Mouse (Mus musculus) olfactory bulb, adult 2 months (tissue): ENCODE results near the gene Tbcel.

Experiments used
- CTCF ChIP-seq: fragments of 200-500 bp; IDR thresholded peaks from 2 replicates; pipeline ENCODE4 v1.5.1; 2012; ENCODE audit warnings: low read depth, mild to moderate bottlenecking, low read length, moderate library complexity; ENCODE audit not compliant: insufficient read depth
- POLR2A ChIP-seq: fragments of 200-500 bp; IDR thresholded peaks from 2 replicates; pipeline ENCODE4 v1.6.1; 2012; ENCODE audit warnings: mild to moderate bottlenecking, low read depth, low read length, moderate library complexity; ENCODE audit not compliant: insufficient read depth

DNA sequence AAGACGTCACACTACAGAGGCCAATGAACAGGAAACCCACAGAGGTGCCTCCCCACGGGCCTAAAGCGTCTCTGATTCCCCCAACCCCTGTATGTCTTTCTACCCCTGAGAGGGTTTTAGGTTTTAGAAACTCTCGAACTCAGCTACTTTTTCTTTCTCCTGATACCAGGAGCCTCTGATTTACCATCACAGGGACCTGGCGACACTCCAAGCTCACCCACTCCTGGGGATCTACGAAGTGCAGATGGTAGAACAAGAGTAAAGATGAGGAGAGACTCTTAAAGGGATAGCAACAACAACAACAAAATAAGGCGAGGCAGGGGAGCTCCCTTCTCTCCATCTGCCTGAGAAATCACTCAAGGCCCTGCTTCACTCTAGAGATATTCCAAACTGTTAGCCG lies 120.6 kb downstream of the Tbcel start:
- TF ChIP-seq CTCF, result no peak
- no peak for TF ChIP-seq POLR2A
